Mouse (Mus musculus): Measurements from ENCODE around the gene Patl2. TPM values are rescaled to one million over a fixed set of nuclear protein-coding genes. Genes with fewer than 3 reads are reported as not detected.

Gene Patl2
- total and polyA plus RNA-seq, 3 experiments, result not detected

DNA sequence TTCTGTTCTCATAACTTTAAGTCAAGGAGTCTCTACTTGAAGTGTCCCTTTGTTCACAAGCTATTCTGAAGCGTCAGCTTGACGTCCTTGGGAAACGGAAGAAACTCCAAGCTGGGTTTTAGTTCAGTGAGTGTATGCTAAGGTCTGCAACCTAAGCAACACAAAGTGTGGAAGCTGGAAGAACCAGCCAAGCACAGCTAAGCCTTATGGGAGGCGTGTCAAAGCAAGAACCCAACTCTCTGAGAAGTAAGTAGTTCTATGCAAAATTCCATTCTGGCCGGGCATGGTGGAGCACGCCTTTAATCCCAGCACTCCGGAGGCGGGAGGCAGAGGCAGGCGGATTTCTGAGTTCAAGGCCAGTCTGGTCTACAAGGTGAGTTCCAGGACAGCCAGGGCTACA lies 45.6 kb upstream of the Patl2 start:
- H3K4me2 ChIP-seq (ENCODE audit: insufficient read depth, low read depth, poor library complexity, severe bottlenecking), result no peak overlapping the region
- dilution Hi-C loops (cut with MboI; ENCODE audit: extremely low pct_ligation_motif_present, extremely low pct_unique_long_range_greater_than_20kb, low sequenced_read_pairs), result no loop called here
- H3K36me3 ChIP-seq (replicated peaks in 1 of 2; ENCODE audit: control insufficient read depth in 1 of 2, insufficient read depth in 1 of 2, low read length in 1 of 2), result no peaks in the 10 kb centered on the region

DNA sequence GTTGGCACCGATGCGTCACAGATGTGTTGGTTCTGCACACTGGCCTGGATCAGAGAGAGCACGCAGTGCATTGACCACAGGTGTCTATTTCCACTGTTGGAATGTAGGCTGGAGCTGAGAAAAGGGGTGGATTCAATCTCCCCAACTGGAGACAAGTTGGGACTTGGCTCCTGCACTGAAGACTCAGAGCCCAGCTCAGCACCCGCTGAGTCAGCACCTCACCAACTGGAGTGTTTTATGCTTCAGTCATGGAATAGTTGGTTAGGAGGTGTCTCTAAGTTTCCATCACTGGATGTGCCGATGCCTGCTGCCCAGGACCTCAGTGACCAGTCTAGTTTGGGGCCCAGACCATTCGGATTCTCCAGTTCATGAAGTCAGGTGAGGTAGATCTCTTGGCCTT lies 44.4 kb upstream of the Patl2 start:
- Histone ChIP-seq H3K9me3 (replicated peaks; ENCODE audit: low read length) (no peaks in the 10 kb centered on the region), H3K27me3 (replicated peaks) (no peaks in the 10 kb centered on the region), H3K27ac (ENCODE audit: insufficient read depth, low read depth) (no peak overlapping the region), H3K9ac (ENCODE audit: insufficient read depth, low read depth) (no peak overlapping the region), H3K4me2 (ENCODE audit: insufficient read depth, low read depth, poor library complexity, severe bottlenecking) (no peak overlapping the region), H3K4me3 (replicated peaks in 1 of 3; ENCODE audit: low read depth in 2 of 3, low read length in 2 of 3, poor library complexity in 1 of 3) (no peak overlapping the region), H3K79me2 (replicated peaks; ENCODE audit: control insufficient read depth, extremely low read depth, insufficient read depth, poor library complexity, severe bottlenecking) (no peaks in the 10 kb centered on the region), H3K36me3 (replicated peaks in 1 of 2; ENCODE audit: control insufficient read depth in 1 of 2, insufficient read depth in 1 of 2, low read length in 1 of 2) (no peaks in the 10 kb centered on the region), H3K4me1 (ENCODE audit: control insufficient read depth in 1 of 2, insufficient read depth in 2 of 2) (peaks cover 6 to 9% of the 10 kb centered on the region in 2 experiments; a peak in 3 of 4 replicates)
- dilution Hi-C loops (cut with MboI; ENCODE audit: extremely low pct_ligation_motif_present, extremely low pct_unique_long_range_greater_than_20kb, low sequenced_read_pairs) (no loop called here), in situ Hi-C loops (cut with MboI; ENCODE audit: low pct_ligation_motif_present, low pct_unique_long_range_greater_than_20kb, low sequenced_read_pairs) (no loop called here)
- TF ChIP-seq POLR2A (IDR thresholded peaks at IDR 0.05; ENCODE audit: low read depth, low read length) (no peak), ZC3H11A (IDR thresholded peaks at IDR 0.05; ENCODE audit: low read depth, low read length) (no peak), MAFK (IDR thresholded peaks at IDR 0.05; ENCODE audit: insufficient replicate concordance, low read length) (peak; percentile 82)
- DNase-seq (ENCODE audit: extremely low read depth), result no peak

More for the DNA sequence above, 45.6 kb upstream of the Patl2 start:
- Histone ChIP-seq H3K79me2 (replicated peaks; ENCODE audit: control insufficient read depth, extremely low read depth, insufficient read depth, poor library complexity, severe bottlenecking) (no peaks in the 10 kb centered on the region), H3K27me3 (replicated peaks) (no peaks in the 10 kb centered on the region), H3K9me3 (replicated peaks; ENCODE audit: low read length) (no peaks in the 10 kb centered on the region), H3K9ac (ENCODE audit: insufficient read depth, low read depth) (no peak overlapping the region), H3K4me1 (ENCODE audit: control insufficient read depth in 1 of 2, insufficient read depth in 2 of 2) (peaks cover 8 to 13% of the 10 kb centered on the region in 2 experiments; a peak in 3 of 4 replicates), H3K27ac (ENCODE audit: insufficient read depth, low read depth) (no peak overlapping the region), H3K4me3 (replicated peaks in 1 of 3; ENCODE audit: low read depth in 2 of 3, low read length in 2 of 3, poor library complexity in 1 of 3) (no peak overlapping the region)
- no peak for DNase-seq (ENCODE audit: extremely low read depth)
- no peak for TF ChIP-seq GABPA (IDR thresholded peaks at IDR 0.05; ENCODE audit: insufficient replicate concordance, low read depth, low read length)
- no peak for TF ChIP-seq POLR2A (IDR thresholded peaks at IDR 0.05; ENCODE audit: low read depth, low read length)
- no peak for TF ChIP-seq MAZ (IDR thresholded peaks at IDR 0.05; ENCODE audit: low read depth, low read length)
- TF ChIP-seq ELF1 (IDR thresholded peaks at IDR 0.05; ENCODE audit: low read depth, low read length), result no peak
- no peak for TF ChIP-seq ZKSCAN1 (IDR thresholded peaks at IDR 0.05; ENCODE audit: borderline replicate concordance, low read depth, low read length)
- TF ChIP-seq SMC3 (IDR thresholded peaks at IDR 0.05; ENCODE audit: low read depth, low read length), result no peak
- TF ChIP-seq MAX (IDR thresholded peaks at IDR 0.05; ENCODE audit: low read length), result no peak
- TF ChIP-seq MYC (IDR thresholded peaks at IDR 0.05; ENCODE audit: low read depth, low read length), result no peak
- TF ChIP-seq CTCF (conservative IDR thresholded peaks at IDR 0.05 in 1 of 2, IDR thresholded peaks at IDR 0.05 in 1 of 2; ENCODE audit: low read depth in 2 of 2, low read length in 2 of 2), result no peak
- no peak for TF ChIP-seq MEF2A (IDR thresholded peaks at IDR 0.05; ENCODE audit: borderline replicate concordance, low read depth, low read length)
- TF ChIP-seq BHLHE40 (IDR thresholded peaks at IDR 0.05; ENCODE audit: low read depth, low read length), result no peak
- no peak for TF ChIP-seq RCOR1 (conservative IDR thresholded peaks at IDR 0.05; ENCODE audit: low read depth, low read length)
- TF ChIP-seq MAFK (IDR thresholded peaks at IDR 0.05; ENCODE audit: insufficient replicate concordance, low read length), result no peak
- TF ChIP-seq USF1 (IDR thresholded peaks at IDR 0.05; ENCODE audit: low read depth, low read length), result no peak
- no peak for TF ChIP-seq EP300 (IDR thresholded peaks at IDR 0.05; ENCODE audit: low read length)
- no peak for TF ChIP-seq ZMIZ1 (IDR thresholded peaks at IDR 0.05; ENCODE audit: low read depth, low read length)
- no peak for TF ChIP-seq RAD21 (IDR thresholded peaks at IDR 0.05; ENCODE audit: low read depth, low read length)
- TF ChIP-seq HCFC1 (IDR thresholded peaks at IDR 0.05; ENCODE audit: low read depth, low read length), result no peak
- TF ChIP-seq CHD1 (IDR thresholded peaks at IDR 0.05; ENCODE audit: low read depth, low read length), result no peak
- TF ChIP-seq NELFE (IDR thresholded peaks at IDR 0.05; ENCODE audit: low read depth, low read length), result no peak
- in situ Hi-C loops (cut with MboI; ENCODE audit: low pct_ligation_motif_present, low pct_unique_long_range_greater_than_20kb, low sequenced_read_pairs), result no loop called here
